Mouse (Mus musculus) liver, postnatal 0 days (tissue): ENCODE measurements around the gene Nosip.

ENCODE experiments used
- CTCF ChIP-seq: sonication (generic); IDR thresholded peaks from 2 replicates; pipeline ENCODE4 v1.5.1; 2016; ENCODE audit warnings: antibody characterized with exemption, low read depth
- EP300 ChIP-seq: IDR thresholded peaks from 2 replicates; pipeline ENCODE4 v1.6.1; 2016; ENCODE audit warnings: antibody characterized with exemption, low read depth, mild to moderate bottlenecking

- no peak for TF ChIP-seq CTCF
- TF ChIP-seq EP300 = no peak
Observed at GRCm38 (mm10) chr7:45046853-45047350, 15.3 kb upstream of the Nosip start.
